Comparison of ENCODE assay signal across 8 mouse cellular contexts in genomic region chr12:117533176-117534086, GRCm38 (mm10). TPM values are rescaled to one million over a fixed set of nuclear protein-coding genes. Genes with fewer than 3 reads are reported as not detected.
DNase-seq lines count a peak whose midpoint lies in the region; ATAC-seq and TF ChIP-seq lines count a peak whose summit lies in the region.

No protein-coding gene starts in this region.

- H3K9ac ChIP-seq in neural tube, embryonic 11.5 days (ENCODE audit: low read length): peak overlapping the region; percentile 62
- H3K9ac ChIP-seq in kidney, embryonic 15.5 days: peak overlapping the region; percentile 66
- H3K9ac ChIP-seq in liver, postnatal 0 days (replicated peaks): peak overlapping the region; percentile 45; the same call in 1 of the 2 replicates

- WGBS in neural tube, embryonic 11.5 days: 3% methylated on average over 50 of the region's 64 CpGs
- WGBS in heart, embryonic 10.5 days: 2% methylated on average over 61 of the region's 64 CpGs
- WGBS in kidney, embryonic 15.5 days: 4% methylated on average over 51 of the region's 64 CpGs
- 5% methylated on average over 47 of the region's 64 CpGs for WGBS in liver, postnatal 0 days (ENCODE audit: insufficient replicate concordance)
- 6% methylated on average over 64 of the region's 64 CpGs for WGBS in olfactory bulb, adult 2 months

- H3K9me3 ChIP-seq in neural tube, embryonic 11.5 days (ENCODE audit: control insufficient read depth, low read length): no peaks in the 10 kb centered on the region
- no peaks in the 10 kb centered on the region for H3K9me3 ChIP-seq in heart, embryonic 10.5 days
- no peaks in the 10 kb centered on the region for H3K9me3 ChIP-seq in kidney, embryonic 15.5 days (replicated peaks)
- H3K9me3 ChIP-seq in liver, postnatal 0 days (ENCODE audit: low read length): no peaks in the 10 kb centered on the region

- peak; percentile 62 for ATAC-seq in neural tube, embryonic 11.5 days (ENCODE audit: insufficient read depth, low FRiP score, low TSS enrichment)
- peak; percentile 96 for ATAC-seq in kidney, embryonic 15.5 days (replicated peaks; ENCODE audit: low FRiP score)
- ATAC-seq in liver, postnatal 0 days: peak; percentile 59

- H3K4me3 ChIP-seq in neural tube, embryonic 11.5 days (ENCODE audit: low read depth, low read length): peak overlapping the region; percentile 61
- peak overlapping the region; percentile 84 for H3K4me3 ChIP-seq in heart, embryonic 10.5 days
- peak overlapping the region; percentile 64 for H3K4me3 ChIP-seq in kidney, embryonic 15.5 days (replicated peaks)
- peak overlapping the region; percentile 53 for H3K4me3 ChIP-seq in liver, postnatal 0 days (ENCODE audit: low read depth, low read length)
- H3K4me3 ChIP-seq in olfactory bulb, adult 2 months (ENCODE audit: insufficient read depth, low read depth, low read length): peak overlapping the region; percentile 72

- no peak for TF ChIP-seq EP300 in liver, postnatal 0 days (IDR thresholded peaks at IDR 0.05; ENCODE audit: low read depth)

- TF ChIP-seq POLR2A in olfactory bulb, adult 2 months (IDR thresholded peaks at IDR 0.05; ENCODE audit: insufficient read depth, low read depth, low read length): peak; percentile 44

- no peak for TF ChIP-seq CTCF in liver, postnatal 0 days (IDR thresholded peaks at IDR 0.05; ENCODE audit: low read depth)
- TF ChIP-seq CTCF in olfactory bulb, adult 2 months (IDR thresholded peaks at IDR 0.05; ENCODE audit: insufficient read depth, low read depth, low read length): no peak

- H3K36me3 ChIP-seq in neural tube, embryonic 11.5 days (ENCODE audit: control insufficient read depth, insufficient read depth, low read length): no peaks in the 10 kb centered on the region
- no peaks in the 10 kb centered on the region for H3K36me3 ChIP-seq in heart, embryonic 10.5 days
- H3K36me3 ChIP-seq in kidney, embryonic 15.5 days: no peaks in the 10 kb centered on the region
- no peaks in the 10 kb centered on the region for H3K36me3 ChIP-seq in liver, postnatal 0 days (replicated peaks; ENCODE audit: insufficient read depth, low read length)

- H3K4me2 ChIP-seq in neural tube, embryonic 11.5 days (ENCODE audit: low read depth): peak overlapping the region; percentile 91
- H3K4me2 ChIP-seq in kidney, embryonic 15.5 days: peak overlapping the region; percentile 85
- H3K4me2 ChIP-seq in liver, postnatal 0 days (ENCODE audit: low read depth, low read length): peak overlapping the region; percentile 78

- DNase-seq in neural tube, embryonic 11.5 days (ENCODE audit: low spot score): peak; percentile 54
- no peak for DNase-seq in neural tube, embryonic 10.5 days (ENCODE audit: extremely low spot score, low spot score)
- peak; percentile 40 to 60 for DNase-seq in cerebellum, postnatal 14 days
- peak; percentile 78 for DNase-seq in heart, embryonic 10.5 days (ENCODE audit: low spot score)
- peak; percentile 59 for DNase-seq in liver, postnatal 0 days
- DNase-seq in yolk sac, embryonic 10.5 days (ENCODE audit: low spot score): peak; percentile 63

- H3K27me3 ChIP-seq in neural tube, embryonic 11.5 days (ENCODE audit: control insufficient read depth, insufficient read depth, low read length): peaks cover 26% of the 10 kb centered on the region
- H3K27me3 ChIP-seq in heart, embryonic 10.5 days (ENCODE audit: insufficient read depth, poor library complexity, severe bottlenecking): peaks cover 22% of the 10 kb centered on the region
- peaks cover 41% of the 10 kb centered on the region for H3K27me3 ChIP-seq in kidney, embryonic 15.5 days
- peaks cover 26% of the 10 kb centered on the region for H3K27me3 ChIP-seq in liver, postnatal 0 days (ENCODE audit: insufficient read depth, low read length)

- H3K27ac ChIP-seq in neural tube, embryonic 11.5 days (ENCODE audit: low read depth, low read length): 0 out of 2 replicates have a peak overlapping the region, but pooled peaks have one; percentile 5
- H3K27ac ChIP-seq in heart, embryonic 10.5 days: peak overlapping the region; percentile 85
- peak overlapping the region; percentile 72 for H3K27ac ChIP-seq in kidney, embryonic 15.5 days
- H3K27ac ChIP-seq in liver, postnatal 0 days (ENCODE audit: low read depth): no peak overlapping the region
- peak overlapping the region; percentile 19; the same call in 1 of the 2 replicates for H3K27ac ChIP-seq in olfactory bulb, adult 2 months (ENCODE audit: insufficient read depth, low read depth, low read length)

- H3K4me1 ChIP-seq in neural tube, embryonic 11.5 days (ENCODE audit: control insufficient read depth, insufficient read depth, low read length): peaks cover 4% of the 10 kb centered on the region; the same call in 1 of the 2 replicates
- peaks cover 16% of the 10 kb centered on the region for H3K4me1 ChIP-seq in heart, embryonic 10.5 days
- peaks cover 14% of the 10 kb centered on the region for H3K4me1 ChIP-seq in kidney, embryonic 15.5 days
- H3K4me1 ChIP-seq in liver, postnatal 0 days (ENCODE audit: insufficient read depth): peaks cover 12% of the 10 kb centered on the region
- no peaks in the 10 kb centered on the region for H3K4me1 ChIP-seq in olfactory bulb, adult 2 months (ENCODE audit: control insufficient read depth, insufficient read depth, low read length)

RNA-seq across cellular contexts. Expression of gene Rapgef5, which starts 17.2 kb away (rescaled TPM):
- 16.6 and 16.9 TPM in 2 replicates for polyA plus RNA-seq in neural tube, embryonic 11.5 days (2014; fragmentation: Nextera tagmentation; extraction: Ambion mirVana)
- polyA plus RNA-seq in heart, embryonic 10.5 days (2016; fragmentation: Nextera tagmentation; extraction: Ambion mirVana): 9.4 and 17.8 TPM in 2 replicates
- 14.2 and 15.1 TPM in 2 replicates for polyA plus RNA-seq in kidney, embryonic 15.5 days (2015; fragmentation: Nextera tagmentation; extraction: Ambion mirVana)
- polyA plus RNA-seq in liver, postnatal 0 days (2015; fragmentation: Nextera tagmentation; extraction: Ambion mirVana): 2.1 and 2.2 TPM in 2 replicates
- polyA plus RNA-seq in olfactory bulb, adult 2 months (2012; ENCODE audit: insufficient read depth, insufficient read length, low replicate concordance, missing spikeins): not detected in 2 replicates
